Mouse (Mus musculus) forebrain, embryonic 14.5 days (tissue): ENCODE data around the gene Zpr1. TPM values are rescaled to one million over a fixed set of nuclear protein-coding genes. Genes with fewer than 3 reads are reported as not detected.

ENCODE experiments used
- ATAC-seq: fragments of 200-750 bp; cut with Nextera tagmentation; 2 replicates; pipeline ENCODE4 v1.8.0; 2017; ENCODE audit warnings: mild to moderate bottlenecking, moderate library complexity
- DNase-seq: peaks from one replicate; pipeline ENCODE4 v3.0.0-alpha.2; 2015; ENCODE audit warnings: low spot score
- H3K27ac ChIP-seq: fragments of 300-500 bp; sonication (generic); 2 replicates; pipeline ENCODE4 v1.5.1; 2014; ENCODE audit warnings: low read depth, mild to moderate bottlenecking, control low read depth, low read length, moderate library complexity
- H3K27me3 ChIP-seq: fragments of 300-500 bp; sonication (generic); replicated peaks from 2 replicates; pipeline ENCODE4 v1.6.1; 2014; ENCODE audit warnings: low read length, control low read depth, mixed read lengths; ENCODE audit not compliant: control insufficient read depth, insufficient read depth
- H3K36me3 ChIP-seq: fragments of 300-500 bp; sonication (generic); 2 replicates; pipeline ENCODE4 v1.6.1; 2014; ENCODE audit warnings: low read length, control low read depth; ENCODE audit not compliant: control insufficient read depth, insufficient read depth
- H3K4me1 ChIP-seq: fragments of 300-500 bp; sonication (generic); 2 replicates; pipeline ENCODE4 v1.6.1; 2014; ENCODE audit warnings: antibody characterized with exemption, low read length, control low read depth; ENCODE audit not compliant: control insufficient read depth, insufficient read depth
- H3K4me2 ChIP-seq: fragments of 300-500 bp; sonication (generic); 2 replicates; pipeline ENCODE4 v1.6.1; 2014; ENCODE audit warnings: mild to moderate bottlenecking, control low read depth, low read length
- H3K4me3 ChIP-seq: fragments of 300-500 bp; sonication (generic); 2 replicates; pipeline ENCODE4 v1.5.1; 2014; ENCODE audit warnings: low read depth, low read length, control low read depth
- H3K9ac ChIP-seq: fragments of 300-500 bp; sonication (generic); 2 replicates; pipeline ENCODE4 v1.6.1; 2014; ENCODE audit warnings: mild to moderate bottlenecking, low read length, control low read depth, moderate library complexity
- H3K9me3 ChIP-seq: fragments of 300-500 bp; sonication (generic); replicated peaks from 2 replicates; pipeline ENCODE4 v1.6.1; 2016; ENCODE audit warnings: low read length, control low read depth, mixed read lengths; ENCODE audit not compliant: control insufficient read depth
- WGBS: fragments of 180-500 bp; shearing (Covaris S2); extraction: QIAGEN DNeasy Blood & Tissue Kit; methylation state at CpG from one replicate; pipeline ENCODE4 v1.1.7; 2014; 5-methylcytosine and 5-hydroxymethylcytosine counted together
- polyA plus RNA-seq: library from polyadenylated mRNA; unstranded; fragments of >200 nt; fragmentation: Nextera tagmentation; extraction: Ambion mirVana; gene quantifications from 2 replicates; pipeline ENCODE4 v1.2.1, GENCODE M21; 2014

The Zpr1 gene
- polyA plus RNA-seq, 1 experiment from 2014 or later: 68.8 TPM

GRCm38 (mm10) chr9:46274494-46274893 lies 1.6 kb downstream of the Zpr1 start:
- no peak overlapping the region for H3K4me2 ChIP-seq
- peaks cover 51% of the 10 kb centered on the region for H3K36me3 ChIP-seq
- no peaks in the 10 kb centered on the region for H3K9me3 ChIP-seq
- H3K4me1 ChIP-seq: peaks cover 6% of the 10 kb centered on the region; the same call in 1 of the 2 replicates
- no peak for DNase-seq
- H3K9ac ChIP-seq: no peak overlapping the region
- H3K27ac ChIP-seq: no peak overlapping the region
- 0 out of 2 replicates have a peak overlapping the region, but pooled peaks have one; percentile 86 for H3K4me3 ChIP-seq
- 94% methylated on average over 9 of the region's 9 CpGs for WGBS
- ATAC-seq: no peak
- H3K27me3 ChIP-seq: peaks cover 5% of the 10 kb centered on the region; the same call in 1 of the 2 replicates

GRCm38 (mm10) chr9:46282631-46283436 lies 10.0 kb downstream of the Zpr1 start, which contains the start of gene Bud13:
Gene Bud13, plus strand, starts transcription at chr9:46283008.
- under 1% methylated on average over 54 of the region's 55 CpGs for WGBS
- Histone ChIP-seq H3K36me3 (peaks cover 49% of the 10 kb centered on the region), H3K4me1 (peaks cover 6% of the 10 kb centered on the region), H3K9ac (peak within 1 kb of the TSS; percentile 86), H3K27me3 (no peaks in the 10 kb centered on the region), H3K9me3 (no peaks in the 10 kb centered on the region), H3K4me2 (peak within 1 kb of the TSS; percentile 72), H3K4me3 (peak within 1 kb of the TSS; percentile 91), H3K27ac (peak within 1 kb of the TSS; percentile 60; the same call in 1 of the 2 replicates)
- ATAC-seq (peak; percentile 94), DNase-seq (peak; percentile 91)

GRCm38 (mm10) chr9:46298381-46298780 lies 25.5 kb downstream of the Zpr1 start:
- ATAC-seq (no peak), DNase-seq (no peak)
- Histone ChIP-seq H3K9ac (no peak overlapping the region), H3K27me3 (no peaks in the 10 kb centered on the region), H3K9me3 (no peaks in the 10 kb centered on the region), H3K4me2 (no peak overlapping the region), H3K27ac (no peak overlapping the region), H3K4me3 (no peak overlapping the region), H3K36me3 (peaks cover 55% of the 10 kb centered on the region), H3K4me1 (no peaks in the 10 kb centered on the region)
- 92% methylated on average over 4 of the region's 4 CpGs for WGBS

- H3K4me3 ChIP-seq: no peak overlapping the region
- no peak overlapping the region for H3K9ac ChIP-seq
- ATAC-seq: peak; percentile 58
- 15% methylated on average over 2 of the region's 2 CpGs for WGBS
- H3K9me3 ChIP-seq: no peaks in the 10 kb centered on the region
- no peak overlapping the region for H3K4me2 ChIP-seq
- peak; percentile 80 for DNase-seq
- H3K27me3 ChIP-seq: no peaks in the 10 kb centered on the region
- H3K36me3 ChIP-seq: peaks cover 23% of the 10 kb centered on the region
- no peaks in the 10 kb centered on the region for H3K4me1 ChIP-seq
- H3K27ac ChIP-seq: no peak overlapping the region
Observed at GRCm38 (mm10) chr9:46302142-46302541, 29.3 kb downstream of the Zpr1 start.

GRCm38 (mm10) chr9:46309121-46309520 lies 36.3 kb downstream of the Zpr1 start:
- DNase-seq: peak; percentile 21

GRCm38 (mm10) chr9:46314507-46314906 lies 41.6 kb downstream of the Zpr1 start:
- DNase-seq (peak; percentile 81), ATAC-seq (peak; percentile 50)
- no peak overlapping the region for H3K4me3 ChIP-seq
- no peak overlapping the region for H3K27ac ChIP-seq
- 0 out of 2 replicates have a peak, but pooled peaks cover 2% of the 10 kb centered on the region for H3K9me3 ChIP-seq
- H3K36me3 ChIP-seq: no peaks in the 10 kb centered on the region
- H3K4me1 ChIP-seq: peaks cover 20% of the 10 kb centered on the region
- H3K27me3 ChIP-seq: no peaks in the 10 kb centered on the region
- H3K4me2 ChIP-seq: no peak overlapping the region
- no peak overlapping the region for H3K9ac ChIP-seq
- WGBS: 10% methylated on average over 4 of the region's 4 CpGs

More at GRCm38 (mm10) chr9:46309121-46309520, 36.3 kb downstream of the Zpr1 start:
- no peak for ATAC-seq
- Histone ChIP-seq H3K9me3 (no peaks in the 10 kb centered on the region), H3K27me3 (no peaks in the 10 kb centered on the region), H3K4me3 (no peak overlapping the region), H3K4me2 (no peak overlapping the region), H3K36me3 (no peaks in the 10 kb centered on the region), H3K9ac (no peak overlapping the region), H3K4me1 (no peaks in the 10 kb centered on the region), H3K27ac (no peak overlapping the region)
- 6% methylated on average over 7 of the region's 7 CpGs for WGBS

- Histone ChIP-seq H3K4me2 (no peak overlapping the region), H3K27ac (no peak overlapping the region), H3K4me1 (peaks cover 20% of the 10 kb centered on the region), H3K9ac (no peak overlapping the region), H3K4me3 (no peak overlapping the region), H3K27me3 (no peaks in the 10 kb centered on the region), H3K9me3 (0 out of 2 replicates have a peak, but pooled peaks cover 2% of the 10 kb centered on the region), H3K36me3 (no peaks in the 10 kb centered on the region)
- ATAC-seq: 0 out of 2 replicates have a peak, but pooled peaks have one; percentile 21
- peak; percentile 34 for DNase-seq
- WGBS: 42% methylated on average over 2 of the region's 2 CpGs
Observed at GRCm38 (mm10) chr9:46314921-46315320, 42.1 kb downstream of the Zpr1 start.

- Histone ChIP-seq H3K4me2 (peak overlapping the region; percentile 22), H3K27ac (peak overlapping the region; percentile 16; the same call in 1 of the 2 replicates), H3K9ac (no peak overlapping the region), H3K4me3 (no peak overlapping the region), H3K27me3 (no peaks in the 10 kb centered on the region), H3K9me3 (0 out of 2 replicates have a peak, but pooled peaks cover 2% of the 10 kb centered on the region), H3K36me3 (no peaks in the 10 kb centered on the region), H3K4me1 (peaks cover 20% of the 10 kb centered on the region)
- DNase-seq: peak; percentile 73
- WGBS: 15% methylated on average over 11 of the region's 11 CpGs
- peak; percentile 65 for ATAC-seq
Observed at GRCm38 (mm10) chr9:46315807-46316365, 43.0 kb downstream of the Zpr1 start.
